Mouse (Mus musculus) embryonic facial prominence, embryonic 10.5 days (tissue): ENCODE results near the gene Ccl9. TPM values are rescaled to one million over a fixed set of nuclear protein-coding genes. Genes with fewer than 3 reads are reported as not detected.
"Not testable (repeated sequence)": the region's sequence is repeated elsewhere in the genome, so short reads cannot be mapped to it uniquely, and the experiment has no call there.

Experiments used
- DNase-seq: peaks from one replicate; pipeline ENCODE4 v3.0.0-alpha.2; 2017; ENCODE audit warnings: low spot score
- H3K27ac ChIP-seq: fragments of 300-500 bp; sonication (generic); replicated peaks from 2 replicates; pipeline ENCODE4 v1.5.1; 2016; ENCODE audit warnings: mild to moderate bottlenecking
- H3K27me3 ChIP-seq: fragments of 300-500 bp; sonication (generic); replicated peaks from 2 replicates; pipeline ENCODE4 v1.6.1; 2016; ENCODE audit warnings: low read depth, mild to moderate bottlenecking; ENCODE audit not compliant: poor library complexity, severe bottlenecking
- H3K36me3 ChIP-seq: fragments of 300-500 bp; sonication (generic); replicated peaks from 2 replicates; pipeline ENCODE4 v1.6.1; 2016; ENCODE audit warnings: mild to moderate bottlenecking, moderate library complexity
- H3K4me1 ChIP-seq: fragments of 300-500 bp; sonication (generic); 2 replicates; pipeline ENCODE4 v1.6.1; 2016
- H3K4me3 ChIP-seq: fragments of 300-500 bp; sonication (generic); 2 replicates; pipeline ENCODE4 v1.5.1; 2016; ENCODE audit warnings: mild to moderate bottlenecking, moderate library complexity
- H3K9me3 ChIP-seq: fragments of 300-500 bp; sonication (generic); 2 replicates; pipeline ENCODE4 v1.6.1; 2016; ENCODE audit warnings: mild to moderate bottlenecking
- WGBS: fragments of 180-500 bp; shearing (Covaris S2); methylation state at CpG from one replicate; pipeline ENCODE4 v1.1.7; 2016; 5-methylcytosine and 5-hydroxymethylcytosine counted together
- polyA plus RNA-seq: library from polyadenylated mRNA; unstranded; fragments of >200 nt; fragmentation: Nextera tagmentation; extraction: Ambion mirVana; gene quantifications from 2 replicates; pipeline ENCODE4 v1.2.1, GENCODE M21; 2016

Ccl9 gene
- polyA plus RNA-seq, 1 experiment from 2014 or later, result 1.7 TPM

DNA sequence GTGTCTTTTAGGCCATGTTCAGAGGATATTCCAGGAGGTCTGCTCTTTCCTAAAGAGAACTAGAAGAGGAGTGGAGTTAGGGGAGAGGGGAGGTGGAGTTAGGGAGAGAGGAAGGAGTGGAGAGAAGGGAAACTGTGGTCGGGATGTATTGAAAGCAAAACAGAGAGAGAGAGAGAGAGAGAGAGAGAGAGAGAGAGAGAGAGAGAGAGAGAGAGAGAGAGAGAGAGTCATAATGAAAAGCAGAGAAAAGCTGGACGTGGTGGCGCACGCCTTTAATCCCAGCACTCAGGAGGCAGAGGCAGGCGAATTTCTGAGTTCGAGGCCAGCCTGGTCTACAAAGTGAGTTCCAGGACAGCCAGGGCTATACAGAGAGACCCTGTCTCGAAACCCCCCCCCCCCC, 27.4 kb downstream of the Ccl9 start:
- not testable (repeated sequence) for H3K4me1 ChIP-seq, H3K9me3 ChIP-seq, H3K27ac ChIP-seq, H3K4me3 ChIP-seq, DNase-seq, H3K36me3 ChIP-seq, H3K27me3 ChIP-seq
- 90% methylated on average over 7 of the region's 7 CpGs for WGBS

DNA sequence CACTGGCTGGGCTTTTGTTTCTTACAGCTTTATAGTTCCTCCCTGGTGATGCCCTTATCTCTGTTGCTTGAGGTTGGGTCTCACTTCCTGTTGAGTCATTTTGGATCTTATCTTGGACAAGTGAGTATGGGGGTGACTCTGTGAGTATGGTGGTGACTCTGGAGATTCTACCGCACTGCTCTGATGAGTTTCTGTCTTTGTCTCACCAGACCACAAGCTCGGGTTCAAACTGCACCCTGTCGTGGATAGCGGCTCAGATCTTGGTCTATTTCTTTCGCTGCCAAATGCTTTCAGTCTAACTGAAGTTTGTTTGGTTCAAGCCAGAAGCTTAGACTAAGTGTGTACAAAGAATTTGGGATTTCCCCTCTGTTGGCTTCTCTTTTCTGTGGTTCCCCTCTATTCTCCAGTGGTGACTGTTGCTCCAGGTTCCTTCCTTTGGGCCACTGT, 28.2 kb downstream of the Ccl9 start:
- H3K9me3 ChIP-seq, result no peaks in the 10 kb centered on the region
- 90% methylated on average over 5 of the region's 5 CpGs for WGBS

DNA sequence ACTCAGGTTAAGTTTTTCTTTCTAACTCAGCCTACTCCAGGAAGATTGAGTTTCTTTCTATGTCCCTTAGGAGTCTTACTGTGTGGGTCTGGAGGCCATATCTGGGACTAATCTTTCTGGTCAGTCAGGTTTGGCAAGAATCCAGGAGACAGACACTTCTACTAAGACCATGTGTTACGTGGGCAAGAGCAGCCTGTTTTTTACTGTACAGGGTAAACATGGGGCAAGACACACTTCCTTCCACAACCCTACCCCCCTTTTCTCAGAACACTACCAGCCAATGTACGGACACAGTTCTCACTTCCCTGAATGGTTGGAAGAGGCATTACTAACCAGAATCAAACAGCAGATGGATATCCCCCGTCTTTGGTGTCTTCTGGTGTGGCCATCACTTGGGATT, 34.2 kb downstream of the Ccl9 start:
- H3K27me3 ChIP-seq, result no peaks in the 10 kb centered on the region
- H3K9me3 ChIP-seq, result no peaks in the 10 kb centered on the region
- H3K4me3 ChIP-seq, result no peak overlapping the region
- H3K4me1 ChIP-seq, result no peaks in the 10 kb centered on the region; the same call in 1 of the 2 replicates
- no peaks in the 10 kb centered on the region for H3K36me3 ChIP-seq
- 80% methylated on average over 3 of the region's 3 CpGs for WGBS
- no peak for DNase-seq
- no peak overlapping the region for H3K27ac ChIP-seq

More for the DNA sequence above, 28.2 kb downstream of the Ccl9 start:
- H3K4me3 ChIP-seq, result no peak overlapping the region
- H3K27ac ChIP-seq, result no peak overlapping the region
- H3K36me3 ChIP-seq, result no peaks in the 10 kb centered on the region
- H3K4me1 ChIP-seq, result no peaks in the 10 kb centered on the region
- H3K27me3 ChIP-seq, result no peaks in the 10 kb centered on the region
- no peak for DNase-seq

DNA sequence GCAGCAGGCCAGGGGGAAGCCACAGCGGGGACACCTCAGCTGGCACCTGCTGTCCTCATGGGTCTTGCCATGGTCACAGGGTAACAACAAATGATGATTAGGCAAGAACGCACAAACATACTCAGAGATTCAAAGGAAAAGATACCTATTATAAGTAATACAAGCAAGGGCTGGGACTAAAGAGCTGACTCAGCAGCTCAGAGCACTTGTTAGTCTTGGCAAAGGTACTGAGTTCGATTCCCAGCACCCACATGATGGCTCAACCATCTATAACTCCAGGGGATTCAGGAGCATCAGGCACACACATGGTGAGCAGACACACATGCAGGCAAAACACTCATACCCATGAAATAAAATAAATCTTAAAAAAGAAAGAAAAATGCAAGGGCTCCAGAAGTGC, 37.0 kb downstream of the Ccl9 start:
- H3K4me1 ChIP-seq, result no peaks in the 10 kb centered on the region; the same call in 1 of the 2 replicates
- no peak for DNase-seq
- no peak overlapping the region for H3K4me3 ChIP-seq
- WGBS, result 90% methylated on average over 3 of the region's 3 CpGs
- H3K36me3 ChIP-seq, result no peaks in the 10 kb centered on the region
- H3K9me3 ChIP-seq, result no peaks in the 10 kb centered on the region
- no peaks in the 10 kb centered on the region for H3K27me3 ChIP-seq
- H3K27ac ChIP-seq, result no peak overlapping the region

DNA sequence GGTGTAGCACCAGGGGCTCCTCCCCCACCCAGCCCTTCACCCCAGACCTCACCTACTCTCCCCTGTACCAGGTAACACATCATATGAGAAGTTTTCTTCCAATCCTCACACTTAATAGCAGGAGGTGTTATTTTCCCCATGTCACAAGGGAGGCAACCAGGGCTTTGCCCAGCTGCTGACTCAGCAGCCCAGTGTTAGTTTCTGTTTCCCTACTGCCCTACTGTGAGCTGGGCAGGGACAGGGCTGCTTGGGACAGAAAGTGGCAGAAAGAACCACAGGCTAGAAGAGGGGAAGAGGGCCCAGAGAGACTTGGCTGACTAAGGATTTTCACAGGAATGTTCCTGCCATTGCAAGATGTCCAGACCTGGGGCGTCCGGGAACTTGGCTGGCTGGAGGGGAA, 37.5 kb downstream of the Ccl9 start:
- H3K9me3 ChIP-seq, result no peaks in the 10 kb centered on the region
- H3K36me3 ChIP-seq, result no peaks in the 10 kb centered on the region
- H3K27ac ChIP-seq, result no peak overlapping the region
- DNase-seq, result no peak
- H3K4me1 ChIP-seq, result no peaks in the 10 kb centered on the region; the same call in 1 of the 2 replicates
- H3K27me3 ChIP-seq, result no peaks in the 10 kb centered on the region
- H3K4me3 ChIP-seq, result no peak overlapping the region
- 75% methylated on average over 2 of the region's 2 CpGs for WGBS

DNA sequence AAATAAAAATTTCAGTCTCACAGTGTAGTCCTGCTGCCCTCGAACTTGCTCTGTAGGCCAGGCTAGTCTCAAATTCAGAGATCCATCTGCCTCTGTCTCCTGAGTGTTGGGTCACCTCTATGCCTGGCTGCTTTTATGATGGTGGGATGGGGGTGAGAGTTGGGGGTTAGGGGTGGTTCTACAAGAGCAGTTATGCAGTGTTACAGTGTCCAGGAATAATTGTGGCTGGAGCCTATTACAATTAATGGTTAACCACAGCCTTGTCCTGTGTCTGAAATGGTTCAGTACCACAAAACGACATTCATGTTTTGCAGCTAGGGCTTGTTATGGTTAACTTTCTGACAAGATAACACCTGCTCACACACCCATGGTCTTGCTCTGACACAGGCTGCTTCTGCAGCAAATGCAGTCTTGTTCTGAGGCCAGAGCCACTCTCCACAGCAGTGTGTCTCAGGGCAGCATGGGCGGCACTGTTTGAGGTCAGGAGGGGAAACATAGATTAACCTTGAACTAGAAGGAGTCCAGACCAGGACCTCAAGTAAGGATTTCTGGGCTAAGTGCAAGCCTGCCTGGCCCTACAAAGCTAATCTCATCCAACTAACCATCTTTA, 39.6 kb downstream of the Ccl9 start:
- H3K27me3 ChIP-seq, result no peaks in the 10 kb centered on the region
- no peak for DNase-seq
- WGBS, result 78% methylated on average over 3 of the region's 3 CpGs

DNA sequence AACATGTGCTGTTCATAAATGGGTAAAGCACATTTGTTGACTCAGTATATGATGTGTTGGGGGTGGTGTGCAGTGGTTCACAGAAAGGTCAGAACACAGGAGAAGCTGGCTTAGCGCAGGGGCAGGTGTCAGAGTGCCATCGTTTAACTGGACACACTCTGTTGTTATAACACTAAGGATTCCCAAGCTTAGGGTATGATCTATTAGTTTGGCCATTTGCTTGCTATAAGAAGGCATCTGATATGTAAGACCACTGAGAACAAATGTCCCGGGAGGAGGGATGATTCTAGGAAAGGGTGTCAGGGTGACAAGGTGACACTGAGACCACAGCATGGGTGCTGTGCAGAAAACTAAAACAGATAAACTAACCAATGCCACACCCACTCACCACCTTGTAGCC, 41.6 kb downstream of the Ccl9 start:
- Histone ChIP-seq H3K27ac (no peak overlapping the region), H3K36me3 (no peaks in the 10 kb centered on the region), H3K4me3 (no peak overlapping the region), H3K4me1 (peaks cover 13% of the 10 kb centered on the region), H3K9me3 (no peaks in the 10 kb centered on the region), H3K27me3 (no peaks in the 10 kb centered on the region)
- WGBS, result 80% methylated on average over 3 of the region's 3 CpGs
- no peak for DNase-seq

More for the DNA sequence above, 39.6 kb downstream of the Ccl9 start:
- H3K27ac ChIP-seq, result no peak overlapping the region
- H3K4me3 ChIP-seq, result no peak overlapping the region
- H3K9me3 ChIP-seq, result no peaks in the 10 kb centered on the region
- H3K4me1 ChIP-seq, result peaks cover 13% of the 10 kb centered on the region
- no peaks in the 10 kb centered on the region for H3K36me3 ChIP-seq

DNA sequence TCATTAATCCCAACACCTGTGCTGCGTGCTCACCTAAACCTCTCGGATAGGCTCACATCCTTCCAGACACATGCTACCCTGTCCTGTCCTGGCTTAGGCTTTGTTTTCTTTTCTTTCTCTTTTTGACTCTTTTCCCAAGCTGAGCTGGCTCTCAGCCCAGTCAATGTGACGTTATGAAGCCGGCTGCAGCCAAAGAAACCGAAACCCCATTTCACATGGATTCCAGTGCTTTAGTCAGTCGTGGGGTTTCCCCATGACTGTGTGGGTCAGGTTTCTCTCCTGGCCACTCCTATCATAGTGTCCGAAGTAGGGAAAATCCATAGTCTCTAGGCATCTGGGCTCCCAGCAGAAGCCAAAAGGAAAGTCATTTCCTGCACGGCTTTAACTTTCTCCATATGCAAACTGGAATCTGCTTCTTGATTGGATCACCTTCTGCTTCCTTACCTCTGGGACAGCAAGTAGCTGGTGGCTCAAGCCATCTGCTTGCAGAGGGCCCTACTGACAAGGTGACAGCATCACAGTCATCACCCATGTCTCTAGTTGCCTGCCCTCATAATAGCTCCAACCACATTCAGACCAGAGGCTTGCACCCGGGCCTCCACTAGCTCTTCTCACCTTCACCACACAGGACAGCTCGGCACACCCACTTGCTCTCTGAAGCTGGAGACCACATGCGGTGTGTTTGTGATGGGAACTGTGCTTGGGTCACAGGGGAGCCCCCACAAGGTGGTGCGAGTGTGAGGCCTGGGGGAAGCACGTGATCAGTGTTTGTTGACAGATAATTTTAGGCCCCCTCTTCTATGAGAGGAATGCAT, 43.6 kb downstream of the Ccl9 start:
- H3K9me3 ChIP-seq, result no peaks in the 10 kb centered on the region
- no peak overlapping the region for H3K4me3 ChIP-seq
- WGBS, result 56% methylated on average over 13 of the region's 13 CpGs
- no peak overlapping the region for H3K27ac ChIP-seq
- peaks cover 13% of the 10 kb centered on the region for H3K4me1 ChIP-seq
- DNase-seq, result no peak
- no peaks in the 10 kb centered on the region for H3K36me3 ChIP-seq
- no peaks in the 10 kb centered on the region for H3K27me3 ChIP-seq

DNA sequence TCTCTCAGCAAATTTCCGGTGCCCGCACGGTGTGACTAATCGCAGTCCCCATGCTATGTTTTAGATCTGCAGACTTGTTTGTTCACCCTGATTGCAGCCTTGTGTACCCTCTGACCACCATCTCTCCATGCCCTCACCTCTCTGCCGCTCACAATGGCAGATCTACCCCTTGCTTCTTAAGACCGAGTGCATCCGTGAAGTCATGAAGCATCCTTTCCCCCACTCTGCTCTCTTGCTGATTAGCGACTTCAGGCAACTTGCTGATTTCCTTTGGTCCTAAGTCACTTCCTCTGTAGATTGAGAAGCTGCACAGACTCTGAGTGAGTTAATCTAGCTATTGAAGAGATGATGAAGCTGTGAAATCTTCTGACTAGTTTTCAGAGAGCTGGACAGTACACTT, 44.3 kb downstream of the Ccl9 start:
- WGBS, result 84% methylated on average over 8 of the region's 8 CpGs
- no peak overlapping the region; the same call in 1 of the 2 replicates for H3K27ac ChIP-seq
- H3K4me1 ChIP-seq, result peaks cover 13% of the 10 kb centered on the region
- no peaks in the 10 kb centered on the region for H3K36me3 ChIP-seq
- DNase-seq, result no peak
- no peaks in the 10 kb centered on the region for H3K27me3 ChIP-seq
- no peak overlapping the region for H3K4me3 ChIP-seq
- no peaks in the 10 kb centered on the region for H3K9me3 ChIP-seq

DNA sequence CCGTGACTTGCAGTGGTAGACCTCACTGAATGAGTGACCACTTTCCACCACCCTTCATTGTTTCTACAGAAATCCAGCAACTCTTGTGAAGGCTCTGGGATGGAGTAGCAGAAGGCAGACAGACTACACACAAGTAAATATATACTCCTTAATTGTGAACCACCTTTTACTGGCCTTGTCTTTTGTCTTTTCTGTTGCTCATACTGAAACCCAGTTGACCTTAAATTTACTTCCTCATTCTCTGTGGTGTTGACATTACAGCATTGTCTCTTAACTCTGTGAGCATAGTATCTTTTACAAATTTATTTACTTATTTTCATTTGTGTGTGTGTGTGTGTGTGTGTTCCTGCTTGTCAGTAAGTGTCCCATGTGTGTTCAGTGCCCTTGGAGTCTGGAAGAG, 45.2 kb downstream of the Ccl9 start:
- peaks cover 13% of the 10 kb centered on the region for H3K4me1 ChIP-seq
- no peak overlapping the region for H3K27ac ChIP-seq
- DNase-seq, result no peak
- no peaks in the 10 kb centered on the region for H3K27me3 ChIP-seq
- WGBS, result 91% methylated on average over 1 of the region's 1 CpGs
- H3K9me3 ChIP-seq, result no peaks in the 10 kb centered on the region
- H3K36me3 ChIP-seq, result no peaks in the 10 kb centered on the region
- no peak overlapping the region for H3K4me3 ChIP-seq

DNA sequence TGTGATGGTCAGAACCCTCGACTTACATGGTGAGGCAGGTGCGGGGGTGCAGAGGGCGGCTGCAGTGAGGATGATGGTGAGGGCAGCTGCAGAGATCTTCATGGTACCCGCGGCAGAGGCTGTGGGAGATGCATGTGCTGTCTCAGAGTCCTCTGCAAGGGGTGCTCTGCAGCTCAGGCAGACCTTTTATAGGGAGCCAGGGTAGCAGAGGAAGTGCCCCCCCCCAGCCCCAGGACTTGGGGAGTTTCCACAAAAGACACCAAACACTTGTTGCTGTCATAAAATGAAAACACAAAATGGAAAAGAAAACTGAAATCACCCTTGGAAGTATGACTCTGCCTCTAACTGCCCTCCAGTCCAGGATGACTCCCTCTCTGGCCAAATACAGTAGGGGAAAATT, 48.1 kb downstream of the Ccl9 start, which contains the start of gene Ccl5:
Ccl5 (minus strand) TSS at position 159 of the 400 bp plus-strand sequence.
- Histone ChIP-seq H3K27ac (no peak within 1 kb of the TSS), H3K36me3 (no peaks in the 10 kb centered on the region), H3K4me3 (no peak within 1 kb of the TSS), H3K4me1 (peaks cover 13% of the 10 kb centered on the region), H3K27me3 (no peaks in the 10 kb centered on the region), H3K9me3 (no peaks in the 10 kb centered on the region)
- WGBS, result 86% methylated on average over 5 of the region's 5 CpGs
- DNase-seq, result no peak

DNA sequence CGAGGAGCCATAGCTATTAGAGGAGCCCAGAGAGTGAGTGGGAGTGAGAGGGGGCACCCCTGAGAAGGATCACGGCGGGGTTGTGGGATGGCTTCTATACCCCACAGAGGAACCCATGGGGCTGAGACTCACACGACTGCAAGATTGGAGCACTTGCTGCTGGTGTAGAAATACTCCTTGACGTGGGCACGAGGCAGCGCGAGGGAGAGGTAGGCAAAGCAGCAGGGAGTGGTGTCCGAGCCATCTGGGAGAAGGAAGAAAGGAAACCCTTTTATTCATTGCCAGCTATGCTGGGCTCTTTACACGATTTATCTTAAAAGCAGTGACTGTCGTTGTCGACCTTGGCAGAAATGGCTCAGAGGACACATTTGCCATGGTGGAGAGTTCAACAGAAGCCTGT, 49.4 kb downstream of the Ccl9 start:
- no peak for DNase-seq
- Histone ChIP-seq H3K9me3 (no peaks in the 10 kb centered on the region), H3K4me1 (peaks cover 1% of the 10 kb centered on the region), H3K36me3 (no peaks in the 10 kb centered on the region), H3K27ac (no peak overlapping the region), H3K4me3 (no peak overlapping the region), H3K27me3 (no peaks in the 10 kb centered on the region)
- 69% methylated on average over 12 of the region's 12 CpGs for WGBS
